Mouse (Mus musculus): ENCODE measurements at regions not wholly inside any gene's neighbourhood (a gene's known extent, or its start where the extent isn't known, plus 50 kb on each side); places are given as distances from the start of the nearest gene placed in this dataset.

- no peak overlapping the region for H3K27ac ChIP-seq (replicated peaks)
- no peaks in the 10 kb centered on the region for H3K9me3 ChIP-seq
- WGBS, result 24% methylated on average over 4 of the region's 4 CpGs
- no peak overlapping the region for H3K4me2 ChIP-seq
- H3K27me3 ChIP-seq, result no peaks in the 10 kb centered on the region
- no peak overlapping the region for H3K4me3 ChIP-seq
- H3K9ac ChIP-seq, result no peak overlapping the region
- no peaks in the 10 kb centered on the region for H3K36me3 ChIP-seq
- ATAC-seq (ENCODE audit: low read depth), result no peak
- H3K4me1 ChIP-seq (replicated peaks), result peaks cover 13% of the 10 kb centered on the region; the same call in 1 of the 2 replicates
Observed at GRCm38 (mm10) chr15:93994542-93994941, 398.9 kb upstream of the Prickle1 start.

- Histone ChIP-seq H3K4me2 (no peak overlapping the region), H3K9ac (no peak overlapping the region), H3K36me3 (no peaks in the 10 kb centered on the region), H3K27ac (replicated peaks) (no peak overlapping the region), H3K4me1 (replicated peaks) (peaks cover 15% of the 10 kb centered on the region; the same call in 1 of the 2 replicates), H3K9me3 (no peaks in the 10 kb centered on the region), H3K4me3 (no peak overlapping the region), H3K27me3 (no peaks in the 10 kb centered on the region)
- 25% methylated on average over 3 of the region's 3 CpGs for WGBS
- no peak for ATAC-seq (ENCODE audit: low read depth)
Observed at GRCm38 (mm10) chr15:93990139-93990538, 394.4 kb upstream of the Prickle1 start.

- no peak for ATAC-seq (ENCODE audit: low read depth)
- WGBS, result 68% methylated on average over 5 of the region's 5 CpGs
- 0 out of 2 replicates have a peak, but pooled peaks cover 10% of the 10 kb centered on the region for H3K4me1 ChIP-seq (replicated peaks)
- H3K27ac ChIP-seq (replicated peaks), result no peak overlapping the region
- no peak overlapping the region for H3K4me3 ChIP-seq
- no peak overlapping the region for H3K4me2 ChIP-seq
- no peak overlapping the region for H3K9ac ChIP-seq
- no peaks in the 10 kb centered on the region for H3K36me3 ChIP-seq
- no peaks in the 10 kb centered on the region for H3K27me3 ChIP-seq
- no peaks in the 10 kb centered on the region for H3K9me3 ChIP-seq
Observed at GRCm38 (mm10) chr15:93988367-93988766, 392.7 kb upstream of the Prickle1 start.

GRCm38 (mm10) chr15:93986631-93987429 lies 391.1 kb upstream of the Prickle1 start:
- 0 out of 2 replicates have a peak, but pooled peaks cover 10% of the 10 kb centered on the region for H3K4me1 ChIP-seq (replicated peaks)
- H3K27me3 ChIP-seq, result no peaks in the 10 kb centered on the region
- WGBS, result 88% methylated on average over 6 of the region's 6 CpGs
- no peak for ATAC-seq (ENCODE audit: low read depth)
- H3K9me3 ChIP-seq, result no peaks in the 10 kb centered on the region
- H3K9ac ChIP-seq, result no peak overlapping the region
- no peaks in the 10 kb centered on the region for H3K36me3 ChIP-seq
- H3K4me2 ChIP-seq, result no peak overlapping the region
- H3K4me3 ChIP-seq, result no peak overlapping the region
- no peak overlapping the region for H3K27ac ChIP-seq (replicated peaks)

GRCm38 (mm10) chr15:93982091-93982490 lies 386.4 kb upstream of the Prickle1 start:
- Histone ChIP-seq H3K36me3 (no peaks in the 10 kb centered on the region), H3K4me2 (no peak overlapping the region), H3K4me1 (replicated peaks) (no peaks in the 10 kb centered on the region), H3K27ac (replicated peaks) (no peak overlapping the region), H3K9me3 (no peaks in the 10 kb centered on the region), H3K4me3 (no peak overlapping the region), H3K9ac (no peak overlapping the region), H3K27me3 (no peaks in the 10 kb centered on the region)
- WGBS, result 77% methylated on average over 9 of the region's 9 CpGs
- no peak for ATAC-seq (ENCODE audit: low read depth)

GRCm38 (mm10) chr15:93977494-93977893 lies 381.8 kb upstream of the Prickle1 start:
- no peaks in the 10 kb centered on the region for H3K36me3 ChIP-seq
- no peak overlapping the region for H3K4me3 ChIP-seq
- no peaks in the 10 kb centered on the region for H3K27me3 ChIP-seq
- H3K9me3 ChIP-seq, result no peaks in the 10 kb centered on the region
- 84% methylated on average over 5 of the region's 5 CpGs for WGBS
- H3K4me2 ChIP-seq, result no peak overlapping the region
- H3K4me1 ChIP-seq (replicated peaks), result 0 out of 2 replicates have a peak, but pooled peaks cover 4% of the 10 kb centered on the region
- no peak for ATAC-seq (ENCODE audit: low read depth)
- H3K9ac ChIP-seq, result no peak overlapping the region
- no peak overlapping the region for H3K27ac ChIP-seq (replicated peaks)

- H3K27ac ChIP-seq (replicated peaks), result no peak overlapping the region
- no peak overlapping the region for H3K4me2 ChIP-seq
- no peak overlapping the region for H3K9ac ChIP-seq
- H3K4me3 ChIP-seq, result no peak overlapping the region
- H3K4me1 ChIP-seq (replicated peaks), result 0 out of 2 replicates have a peak, but pooled peaks cover 4% of the 10 kb centered on the region
- no peaks in the 10 kb centered on the region for H3K27me3 ChIP-seq
- no peaks in the 10 kb centered on the region for H3K9me3 ChIP-seq
- no peak for ATAC-seq (ENCODE audit: low read depth)
- 69% methylated on average over 7 of the region's 7 CpGs for WGBS
- H3K36me3 ChIP-seq, result no peaks in the 10 kb centered on the region
Observed at GRCm38 (mm10) chr15:93974727-93975126, 379.0 kb upstream of the Prickle1 start.

- no peak overlapping the region for H3K9ac ChIP-seq
- no peaks in the 10 kb centered on the region for H3K36me3 ChIP-seq
- H3K9me3 ChIP-seq, result no peaks in the 10 kb centered on the region
- 20% methylated on average over 5 of the region's 5 CpGs for WGBS
- no peaks in the 10 kb centered on the region for H3K27me3 ChIP-seq
- no peak for ATAC-seq (ENCODE audit: low read depth)
- H3K4me3 ChIP-seq, result no peak overlapping the region
- no peak overlapping the region for H3K4me2 ChIP-seq
- no peak overlapping the region for H3K27ac ChIP-seq (replicated peaks)
- 0 out of 2 replicates have a peak, but pooled peaks cover 4% of the 10 kb centered on the region for H3K4me1 ChIP-seq (replicated peaks)
Observed at GRCm38 (mm10) chr15:93972979-93973378, 377.3 kb upstream of the Prickle1 start.

GRCm38 (mm10) chr15:93961950-93962349 lies 366.3 kb upstream of the Prickle1 start:
- no peaks in the 10 kb centered on the region for H3K27me3 ChIP-seq
- no peaks in the 10 kb centered on the region for H3K4me1 ChIP-seq (replicated peaks)
- no peak overlapping the region for H3K4me2 ChIP-seq
- no peak for ATAC-seq (ENCODE audit: low read depth)
- no peak overlapping the region for H3K27ac ChIP-seq (replicated peaks)
- H3K9me3 ChIP-seq, result no peaks in the 10 kb centered on the region
- no peak overlapping the region for H3K4me3 ChIP-seq
- no peaks in the 10 kb centered on the region for H3K36me3 ChIP-seq
- H3K9ac ChIP-seq, result no peak overlapping the region

GRCm38 (mm10) chr15:93959931-93960330 lies 364.2 kb upstream of the Prickle1 start:
- Histone ChIP-seq H3K36me3 (no peaks in the 10 kb centered on the region), H3K27ac (replicated peaks) (no peak overlapping the region), H3K9me3 (no peaks in the 10 kb centered on the region), H3K9ac (no peak overlapping the region), H3K4me2 (no peak overlapping the region), H3K4me1 (replicated peaks) (no peaks in the 10 kb centered on the region), H3K4me3 (no peak overlapping the region), H3K27me3 (no peaks in the 10 kb centered on the region)
- WGBS, result 61% methylated on average over 8 of the region's 8 CpGs
- no peak for ATAC-seq (ENCODE audit: low read depth)

- H3K27me3 ChIP-seq, result no peaks in the 10 kb centered on the region
- no peaks in the 10 kb centered on the region for H3K4me1 ChIP-seq (replicated peaks)
- H3K9ac ChIP-seq, result no peak overlapping the region
- H3K4me2 ChIP-seq, result no peak overlapping the region
- no peak overlapping the region for H3K27ac ChIP-seq (replicated peaks)
- 70% methylated on average over 1 of the region's 1 CpGs for WGBS
- no peaks in the 10 kb centered on the region for H3K9me3 ChIP-seq
- ATAC-seq (ENCODE audit: low read depth), result no peak
- no peaks in the 10 kb centered on the region for H3K36me3 ChIP-seq
- no peak overlapping the region for H3K4me3 ChIP-seq
Observed at GRCm38 (mm10) chr15:93958086-93958485, 362.4 kb upstream of the Prickle1 start.

- Histone ChIP-seq H3K36me3 (no peaks in the 10 kb centered on the region), H3K4me1 (replicated peaks) (no peaks in the 10 kb centered on the region), H3K9me3 (no peaks in the 10 kb centered on the region), H3K9ac (no peak overlapping the region), H3K27me3 (no peaks in the 10 kb centered on the region), H3K4me2 (no peak overlapping the region), H3K4me3 (no peak overlapping the region), H3K27ac (replicated peaks) (no peak overlapping the region)
- WGBS, result 95% methylated on average over 11 of the region's 11 CpGs
- ATAC-seq (ENCODE audit: low read depth), result no peak
Observed at GRCm38 (mm10) chr15:93956801-93957200, 361.1 kb upstream of the Prickle1 start.

- Histone ChIP-seq H3K27ac (replicated peaks) (no peak overlapping the region), H3K4me1 (replicated peaks) (no peaks in the 10 kb centered on the region), H3K9ac (no peak overlapping the region), H3K27me3 (no peaks in the 10 kb centered on the region), H3K4me2 (no peak overlapping the region), H3K9me3 (no peaks in the 10 kb centered on the region), H3K4me3 (no peak overlapping the region), H3K36me3 (no peaks in the 10 kb centered on the region)
- WGBS, result 90% methylated on average over 1 of the region's 1 CpGs
- ATAC-seq (ENCODE audit: low read depth), result no peak
Observed at GRCm38 (mm10) chr15:93953548-93953947, 357.9 kb upstream of the Prickle1 start.

All from neural tube, embryonic 13.5 days (tissue).